Mouse (Mus musculus): ENCODE data around the gene Rps10. TPM values are rescaled to one million over a fixed set of nuclear protein-coding genes. Genes with fewer than 3 reads are reported as not detected.

Rps10 gene
- polyA plus RNA-seq, 1 experiment = 3,855 TPM

GRCm38 (mm10) chr17:27600286-27600685, 36.2 kb downstream of the Rps10 start:
- H3K4me1 ChIP-seq = peaks cover 93% of the 10 kb centered on the region

GRCm38 (mm10) chr17:27596376-27597190, 39.9 kb downstream of the Rps10 start:
- Histone ChIP-seq H3K27me3 (replicated peaks) (no peaks in the 10 kb centered on the region), H3K4me3 (replicated peaks) (peak overlapping the region; percentile 11), H3K36me3 (replicated peaks; ENCODE audit: low read length) (peaks cover 88% of the 10 kb centered on the region), H3K9me3 (no peaks in the 10 kb centered on the region), H3K4me1 (peaks cover 86% of the 10 kb centered on the region)
- TF ChIP-seq FLI1 (IDR thresholded peaks at IDR 0.05; ENCODE audit: low read length) (no peak), GATA1 (IDR thresholded peaks at IDR 0.05; ENCODE audit: borderline replicate concordance, low read length) (no peak)

More at GRCm38 (mm10) chr17:27600286-27600685, 36.2 kb downstream of the Rps10 start:
- H3K27me3 ChIP-seq (replicated peaks) = no peaks in the 10 kb centered on the region
- no peak for TF ChIP-seq FLI1 (IDR thresholded peaks at IDR 0.05; ENCODE audit: low read length)
- TF ChIP-seq GATA1 (IDR thresholded peaks at IDR 0.05; ENCODE audit: borderline replicate concordance, low read length) = no peak
- H3K9me3 ChIP-seq = no peaks in the 10 kb centered on the region
- no peak overlapping the region for H3K4me3 ChIP-seq (replicated peaks)
- peaks cover 82% of the 10 kb centered on the region for H3K36me3 ChIP-seq (replicated peaks; ENCODE audit: low read length)

- Histone ChIP-seq H3K4me1 (peaks cover 86% of the 10 kb centered on the region), H3K9me3 (no peaks in the 10 kb centered on the region), H3K4me3 (replicated peaks) (peak overlapping the region; percentile 23), H3K27me3 (replicated peaks) (no peaks in the 10 kb centered on the region), H3K36me3 (replicated peaks; ENCODE audit: low read length) (peaks cover 88% of the 10 kb centered on the region)
- TF ChIP-seq FLI1 (IDR thresholded peaks at IDR 0.05; ENCODE audit: low read length) = no peak
- no peak for TF ChIP-seq GATA1 (IDR thresholded peaks at IDR 0.05; ENCODE audit: borderline replicate concordance, low read length)
Measured at GRCm38 (mm10) chr17:27595659-27596375, 40.7 kb downstream of the Rps10 start.

GRCm38 (mm10) chr17:27592565-27592910, 43.9 kb downstream of the Rps10 start:
- peaks cover 95% of the 10 kb centered on the region for H3K36me3 ChIP-seq (replicated peaks; ENCODE audit: low read length)
- no peaks in the 10 kb centered on the region for H3K9me3 ChIP-seq
- TF ChIP-seq GATA1 (IDR thresholded peaks at IDR 0.05; ENCODE audit: borderline replicate concordance, low read length) (no peak), FLI1 (IDR thresholded peaks at IDR 0.05; ENCODE audit: low read length) (no peak)

DNA sequence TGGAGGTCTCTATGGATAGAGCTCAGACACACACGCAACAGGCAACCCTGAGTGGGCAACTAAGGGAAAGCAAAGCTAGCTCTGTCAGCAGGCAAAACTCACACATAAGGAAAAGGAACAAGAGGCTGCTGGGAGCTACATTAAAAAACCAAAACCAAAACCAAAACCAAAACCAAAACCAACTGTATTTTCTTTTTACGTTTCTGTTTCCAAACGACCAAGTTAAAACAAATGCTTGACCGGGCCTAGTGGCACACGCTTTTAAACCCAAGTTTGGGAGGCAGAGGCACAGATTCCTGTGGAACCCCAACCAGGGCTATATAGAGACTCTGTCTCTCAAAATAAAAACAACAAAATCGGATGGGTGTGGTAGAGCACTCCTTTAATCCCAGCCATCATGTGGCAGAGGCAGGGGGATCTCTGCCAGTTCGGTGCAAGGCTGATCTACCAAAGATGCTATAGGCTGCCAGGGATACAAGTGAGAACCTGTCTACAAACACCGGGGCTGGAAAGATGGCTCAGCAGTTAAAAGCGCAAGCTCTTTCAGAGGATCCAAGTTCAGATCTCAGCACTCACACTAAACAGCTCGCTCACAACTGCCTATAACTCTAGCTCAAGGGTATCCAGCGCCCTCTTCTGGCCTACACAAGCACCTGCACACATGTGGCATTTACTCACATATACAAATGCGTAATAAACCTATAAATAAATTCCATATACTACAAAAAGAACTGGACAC, 44.5 kb downstream of the Rps10 start:
- peak overlapping the region; percentile 47 for H3K4me3 ChIP-seq (replicated peaks)
- peaks cover 93% of the 10 kb centered on the region for H3K4me1 ChIP-seq
- H3K9me3 ChIP-seq = no peaks in the 10 kb centered on the region
- H3K27me3 ChIP-seq (replicated peaks) = no peaks in the 10 kb centered on the region
- peaks cover 96% of the 10 kb centered on the region for H3K36me3 ChIP-seq (replicated peaks; ENCODE audit: low read length)
- TF ChIP-seq GATA1 (IDR thresholded peaks at IDR 0.05; ENCODE audit: borderline replicate concordance, low read length) (no peak), FLI1 (IDR thresholded peaks at IDR 0.05; ENCODE audit: low read length) (no peak)

More at GRCm38 (mm10) chr17:27592565-27592910, 43.9 kb downstream of the Rps10 start:
- H3K4me1 ChIP-seq = peaks cover 91% of the 10 kb centered on the region
- H3K27me3 ChIP-seq (replicated peaks) = no peaks in the 10 kb centered on the region
- H3K4me3 ChIP-seq (replicated peaks) = peak overlapping the region; percentile 67

DNA sequence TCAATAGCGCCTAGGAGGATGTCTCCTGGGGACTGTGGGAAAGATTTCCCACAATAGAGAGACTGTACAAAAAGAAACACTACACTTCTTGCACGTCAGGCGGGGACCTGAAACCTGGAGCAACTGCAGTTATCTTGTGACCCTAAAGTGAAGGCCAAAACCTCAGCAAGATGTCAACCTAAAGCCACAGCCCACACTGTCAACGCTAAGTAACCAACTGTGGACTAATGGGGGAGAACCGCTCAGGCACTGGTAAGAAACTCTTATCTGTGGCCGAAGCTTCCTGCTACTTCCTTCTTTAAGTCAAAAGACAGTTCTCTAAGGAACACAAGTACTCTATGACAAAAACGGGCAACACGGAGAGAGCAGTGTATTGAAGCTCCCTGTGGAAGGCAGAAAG, 48.2 kb downstream of the Rps10 start:
- H3K9me3 ChIP-seq = no peaks in the 10 kb centered on the region
- peak; percentile 92; the same call in 2 of the 3 replicates for TF ChIP-seq GATA1 (IDR thresholded peaks at IDR 0.05; ENCODE audit: borderline replicate concordance, low read length)
- no peak for TF ChIP-seq FLI1 (IDR thresholded peaks at IDR 0.05; ENCODE audit: low read length)
- peaks cover 99% of the 10 kb centered on the region for H3K4me1 ChIP-seq
- peak overlapping the region; percentile 86 for H3K4me3 ChIP-seq (replicated peaks)
- H3K36me3 ChIP-seq (replicated peaks; ENCODE audit: low read length) = peaks cover 96% of the 10 kb centered on the region
- no peaks in the 10 kb centered on the region for H3K27me3 ChIP-seq (replicated peaks)

DNA sequence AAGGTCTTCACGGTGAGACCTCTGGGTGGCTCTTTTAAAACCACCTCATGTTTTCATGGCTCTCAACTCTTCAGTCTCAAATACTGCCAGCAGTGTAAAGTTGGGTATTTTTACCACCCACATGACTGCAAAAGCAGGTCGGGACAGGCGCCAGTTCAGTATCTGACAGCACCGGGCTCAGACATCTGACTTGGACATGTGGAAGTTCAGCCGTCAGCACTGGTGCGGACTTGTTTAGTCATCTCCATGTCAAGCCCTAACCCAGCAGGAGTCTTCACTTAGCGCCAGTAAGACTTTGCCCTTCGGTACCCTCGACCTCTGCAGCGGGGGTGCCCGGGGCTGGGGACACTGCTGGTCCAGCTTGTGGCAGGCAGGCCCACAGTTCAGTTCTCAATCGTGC, 49.2 kb downstream of the Rps10 start:
- peak overlapping the region; percentile 6 for H3K4me3 ChIP-seq (replicated peaks)
- H3K9me3 ChIP-seq = no peaks in the 10 kb centered on the region
- H3K4me1 ChIP-seq = peaks cover 100% of the 10 kb centered on the region
- TF ChIP-seq GATA1 (IDR thresholded peaks at IDR 0.05; ENCODE audit: borderline replicate concordance, low read length) (no peak), FLI1 (IDR thresholded peaks at IDR 0.05; ENCODE audit: low read length) (no peak)
- peaks cover 96% of the 10 kb centered on the region for H3K36me3 ChIP-seq (replicated peaks; ENCODE audit: low read length)
- no peaks in the 10 kb centered on the region for H3K27me3 ChIP-seq (replicated peaks)

DNA sequence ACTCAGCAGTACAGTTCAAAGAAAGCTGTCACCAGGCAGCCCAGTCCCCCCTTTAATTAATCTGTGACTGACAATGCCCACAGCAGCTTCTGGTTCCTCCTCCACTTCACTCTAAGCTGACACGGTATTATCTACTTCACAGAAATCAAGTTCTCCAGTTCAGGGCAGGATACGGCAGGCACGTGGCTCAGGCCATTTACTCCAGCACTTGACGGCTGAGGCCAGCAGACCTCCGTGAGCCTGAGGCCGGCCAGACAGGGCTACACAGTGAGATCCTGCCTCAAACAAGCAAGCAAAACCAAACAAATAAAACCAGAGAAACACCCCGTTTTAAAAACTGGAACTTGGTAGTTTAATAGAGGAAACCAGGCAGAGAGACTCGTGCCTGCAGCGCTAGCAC, 49.8 kb downstream of the Rps10 start:
- Histone ChIP-seq H3K27me3 (replicated peaks) (no peaks in the 10 kb centered on the region), H3K4me3 (replicated peaks) (peak overlapping the region; percentile 28), H3K4me1 (peaks cover 100% of the 10 kb centered on the region), H3K36me3 (replicated peaks; ENCODE audit: low read length) (peaks cover 96% of the 10 kb centered on the region), H3K9me3 (no peaks in the 10 kb centered on the region)
- TF ChIP-seq GATA1 (IDR thresholded peaks at IDR 0.05; ENCODE audit: borderline replicate concordance, low read length) (no peak), FLI1 (IDR thresholded peaks at IDR 0.05; ENCODE audit: low read length) (no peak)

GRCm38 (mm10) chr17:27583185-27583894, 53.1 kb downstream of the Rps10 start:
- Histone ChIP-seq H3K4me3 (replicated peaks) (peak overlapping the region; percentile 48), H3K9me3 (no peaks in the 10 kb centered on the region), H3K36me3 (replicated peaks; ENCODE audit: low read length) (peaks cover 95% of the 10 kb centered on the region), H3K4me1 (peaks cover 91% of the 10 kb centered on the region), H3K27me3 (replicated peaks) (no peaks in the 10 kb centered on the region)
- no peak for TF ChIP-seq FLI1 (IDR thresholded peaks at IDR 0.05; ENCODE audit: low read length)
- TF ChIP-seq GATA1 (IDR thresholded peaks at IDR 0.05; ENCODE audit: borderline replicate concordance, low read length) = no peak; the same call in 2 of the 3 replicates

Other genes starting within 250 kb of the Rps10 start
- not detected in 2 replicates for gene Grm4, start 115.3 kb downstream of the Rps10 start, polyA plus RNA-seq (2012; ENCODE audit: insufficient read depth, low replicate concordance)
- 3,567 and 8,363 TPM in 2 replicates for gene Hmga1, start 80.2 kb downstream of the Rps10 start, polyA plus RNA-seq (2012; ENCODE audit: insufficient read depth, low replicate concordance)
- gene AI413582, start 70.9 kb downstream of the Rps10 start, polyA plus RNA-seq (2012; ENCODE audit: insufficient read depth, low replicate concordance) = 81.1 and 284 TPM in 2 replicates
- gene Nudt3, start 13.2 kb downstream of the Rps10 start, polyA plus RNA-seq (2012; ENCODE audit: insufficient read depth, low replicate concordance) = 157 and 272 TPM in 2 replicates
- gene RPS10-NUDT3, start 1.4 kb downstream of the Rps10 start, polyA plus RNA-seq (2012; ENCODE audit: insufficient read depth, low replicate concordance) = not detected in 2 replicates
- 0.36 and 1.00 TPM in 2 replicates for gene Pacsin1, start 18.8 kb upstream of the Rps10 start, polyA plus RNA-seq (2012; ENCODE audit: insufficient read depth, low replicate concordance)
- gene Spdef, start 92.3 kb upstream of the Rps10 start, polyA plus RNA-seq (2012; ENCODE audit: insufficient read depth, low replicate concordance) = 1.4 and 2.3 TPM in 2 replicates
- gene D17Wsu92e, start 184.0 kb upstream of the Rps10 start, polyA plus RNA-seq (2012; ENCODE audit: insufficient read depth, low replicate concordance) = 15.2 and 42.6 TPM in 2 replicates
- gene Snrpc, start 201.5 kb upstream of the Rps10 start, polyA plus RNA-seq (2012; ENCODE audit: insufficient read depth, low replicate concordance) = 400 and 415 TPM in 2 replicates
- 3.2 and 12.1 TPM in 2 replicates for gene Uhrf1bp1, start 219.8 kb upstream of the Rps10 start, polyA plus RNA-seq (2012; ENCODE audit: insufficient read depth, low replicate concordance)

All from megakaryocyte, embryonic 14.5 days (primary cell).